Mouse (Mus musculus) heart, embryonic 11.5 days (tissue): ENCODE results near the gene Ankrd13b. TPM values are rescaled to one million over a fixed set of nuclear protein-coding genes. Genes with fewer than 3 reads are reported as not detected.
A peak's percentile ranks its signal among the peaks of the same experiment; 100 is the strongest.

Source experiments
- ATAC-seq: fragments of 200-750 bp; cut with Nextera tagmentation; replicated peaks from 2 replicates; pipeline ENCODE4 v1.8.0; 2017; ENCODE audit warnings: moderate library complexity; ENCODE audit not compliant: insufficient number of reproducible peaks, low FRiP score, low TSS enrichment
- H3K27ac ChIP-seq: fragments of 300-500 bp; sonication (generic); 2 replicates; pipeline ENCODE4 v1.5.1; 2014; ENCODE audit warnings: mild to moderate bottlenecking, low read depth, low read length
- H3K27me3 ChIP-seq: fragments of 300-500 bp; sonication (generic); 2 replicates; pipeline ENCODE4 v1.6.1; 2014; ENCODE audit warnings: mild to moderate bottlenecking, low read length, mixed read lengths; ENCODE audit not compliant: control insufficient read depth, insufficient read depth
- H3K36me3 ChIP-seq: fragments of 300-500 bp; sonication (generic); 2 replicates; pipeline ENCODE4 v1.6.1; 2014; ENCODE audit warnings: mild to moderate bottlenecking, low read length, moderate library complexity, mixed read lengths; ENCODE audit not compliant: control insufficient read depth, insufficient read depth
- H3K4me1 ChIP-seq: fragments of 300-500 bp; sonication (generic); 2 replicates; pipeline ENCODE4 v1.6.1; 2014; ENCODE audit warnings: low read length; ENCODE audit not compliant: control insufficient read depth, insufficient read depth
- H3K4me2 ChIP-seq: fragments of 300-500 bp; sonication (generic); 2 replicates; pipeline ENCODE4 v1.6.1; 2014; ENCODE audit warnings: mild to moderate bottlenecking, moderate library complexity
- H3K4me3 ChIP-seq: fragments of 300-500 bp; sonication (generic); 2 replicates; pipeline ENCODE4 v1.5.1; 2014; ENCODE audit warnings: low read depth, low read length
- H3K9ac ChIP-seq: fragments of 300-500 bp; sonication (generic); 2 replicates; pipeline ENCODE4 v1.6.1; 2014; ENCODE audit warnings: mild to moderate bottlenecking, low read depth, low read length, moderate library complexity
- H3K9me3 ChIP-seq: fragments of 300-500 bp; sonication (generic); replicated peaks from 2 replicates; pipeline ENCODE4 v1.6.1; 2016; ENCODE audit warnings: low read length; ENCODE audit not compliant: control insufficient read depth
- WGBS: fragments of 180-500 bp; shearing (Covaris S2); extraction: QIAGEN DNeasy Blood & Tissue Kit; methylation state at CpG from one replicate; pipeline ENCODE4 v1.1.7; 2014; ENCODE audit not compliant: insufficient replicate concordance; 5-methylcytosine and 5-hydroxymethylcytosine counted together
- polyA plus RNA-seq: library from polyadenylated mRNA; unstranded; fragments of >200 nt; fragmentation: Nextera tagmentation; extraction: Ambion mirVana; gene quantifications from 2 replicates; pipeline ENCODE4 v1.2.1, GENCODE M21; 2014

The Ankrd13b gene
- polyA plus RNA-seq, 1 experiment from 2014 or later: 3.0 TPM

- 83% methylated on average over 5 of the region's 5 CpGs for WGBS
- Histone ChIP-seq H3K9ac (no peak overlapping the region), H3K36me3 (peaks cover 14% of the 10 kb centered on the region), H3K4me1 (peaks cover 42% of the 10 kb centered on the region), H3K4me3 (no peak overlapping the region), H3K27ac (no peak overlapping the region), H3K9me3 (no peaks in the 10 kb centered on the region), H3K4me2 (no peak overlapping the region), H3K27me3 (peaks cover 10% of the 10 kb centered on the region)
- ATAC-seq: no peak
Measured at GRCm38 (mm10) chr11:77511336-77511735, 21.9 kb upstream of the Ankrd13b start.

DNA sequence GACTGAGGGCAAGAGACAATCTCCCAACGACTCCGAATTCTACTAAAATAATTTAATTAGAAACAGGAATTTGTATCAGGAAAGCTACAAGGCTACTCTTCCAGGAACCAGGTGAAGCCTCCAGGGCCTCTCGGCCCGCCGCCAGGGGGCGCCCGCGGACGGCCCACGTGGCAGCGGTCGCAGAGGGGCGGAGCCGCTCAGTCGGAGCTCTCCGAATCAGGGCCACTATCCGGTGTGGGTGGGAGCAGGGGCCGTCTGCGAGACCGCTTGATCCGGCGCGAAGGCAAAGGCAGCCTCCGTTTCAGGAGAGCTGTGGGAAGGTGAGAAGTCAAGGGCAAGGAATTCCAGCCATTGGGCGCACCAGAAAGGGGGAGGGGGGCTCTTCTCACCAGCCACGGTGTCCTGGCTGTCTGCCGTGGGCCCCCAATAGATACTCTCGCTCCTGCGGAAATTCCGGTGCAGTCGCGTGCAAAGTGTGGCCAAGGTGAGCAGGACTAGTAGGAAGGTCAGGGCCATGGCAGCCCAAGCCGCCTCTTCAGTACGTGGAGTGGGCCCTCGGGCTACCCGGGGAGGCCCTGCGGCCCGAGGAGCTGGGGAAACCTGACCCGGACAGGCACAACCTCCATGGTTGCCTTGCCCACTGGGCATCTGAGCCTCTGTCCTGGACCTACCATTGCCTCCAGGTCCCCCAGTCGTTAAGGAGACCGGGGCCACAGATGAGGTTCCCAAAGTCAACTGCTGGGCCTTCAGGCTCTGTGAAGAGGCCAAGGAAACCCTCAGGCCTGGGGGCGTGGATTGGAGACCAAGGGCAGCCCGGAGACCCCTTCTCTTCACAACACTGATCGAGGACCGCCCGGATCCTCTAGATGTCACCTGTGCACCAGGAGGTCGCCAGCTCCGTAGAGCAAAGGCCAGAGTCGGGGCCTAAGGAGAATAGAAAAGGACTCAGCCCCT lies 18.9 kb upstream of the Ankrd13b start:
- no peaks in the 10 kb centered on the region for H3K9me3 ChIP-seq
- 16% methylated on average over 49 of the region's 49 CpGs for WGBS

GRCm38 (mm10) chr11:77507426-77507825 lies 17.9 kb upstream of the Ankrd13b start:
- ATAC-seq: no peak
- H3K4me3 ChIP-seq: no peak overlapping the region
- 76% methylated on average over 4 of the region's 4 CpGs for WGBS
- peaks cover 37% of the 10 kb centered on the region for H3K36me3 ChIP-seq
- peak overlapping the region; percentile 80 for H3K4me2 ChIP-seq
- no peaks in the 10 kb centered on the region for H3K27me3 ChIP-seq
- H3K9ac ChIP-seq: peak overlapping the region; percentile 49; the same call in 1 of the 2 replicates
- no peaks in the 10 kb centered on the region for H3K9me3 ChIP-seq
- H3K4me1 ChIP-seq: peaks cover 16% of the 10 kb centered on the region
- H3K27ac ChIP-seq: no peak overlapping the region

More for the DNA sequence above, 18.9 kb upstream of the Ankrd13b start:
- H3K4me2 ChIP-seq: peak overlapping the region; percentile 80
- H3K27ac ChIP-seq: peak overlapping the region; percentile 46; the same call in 1 of the 2 replicates
- H3K4me3 ChIP-seq: peak overlapping the region; percentile 28
- no peaks in the 10 kb centered on the region for H3K27me3 ChIP-seq
- ATAC-seq: peak; percentile 47
- H3K36me3 ChIP-seq: peaks cover 28% of the 10 kb centered on the region
- peaks cover 17% of the 10 kb centered on the region for H3K4me1 ChIP-seq
- H3K9ac ChIP-seq: peak overlapping the region; percentile 74

DNA sequence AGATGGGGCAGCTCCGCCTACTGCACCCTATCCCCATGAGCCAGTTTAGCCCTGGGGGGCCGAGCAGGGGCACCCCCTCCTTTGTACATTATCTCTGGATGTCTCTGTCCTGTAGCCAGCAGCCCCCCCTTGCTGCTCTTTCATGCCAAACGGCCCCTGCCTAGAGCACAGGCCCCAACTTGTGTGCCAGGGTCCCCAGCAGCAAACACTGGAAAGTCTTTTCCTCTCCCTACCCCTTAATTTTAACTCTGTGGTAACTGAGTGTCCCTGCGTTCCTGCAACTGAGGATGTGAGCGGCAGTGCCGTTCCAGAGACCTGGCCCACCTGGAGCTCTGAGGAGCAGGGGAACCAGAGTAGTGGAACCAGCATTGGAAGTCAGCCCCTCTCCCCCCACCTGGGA lies 17.5 kb upstream of the Ankrd13b start:
- 82% methylated on average over 6 of the region's 6 CpGs for WGBS
- peaks cover 13% of the 10 kb centered on the region for H3K4me1 ChIP-seq
- H3K27ac ChIP-seq: no peak overlapping the region
- H3K4me3 ChIP-seq: no peak overlapping the region
- no peak overlapping the region for H3K9ac ChIP-seq
- no peaks in the 10 kb centered on the region for H3K27me3 ChIP-seq
- no peaks in the 10 kb centered on the region for H3K9me3 ChIP-seq
- no peak for ATAC-seq
- peaks cover 40% of the 10 kb centered on the region for H3K36me3 ChIP-seq
- no peak overlapping the region for H3K4me2 ChIP-seq

DNA sequence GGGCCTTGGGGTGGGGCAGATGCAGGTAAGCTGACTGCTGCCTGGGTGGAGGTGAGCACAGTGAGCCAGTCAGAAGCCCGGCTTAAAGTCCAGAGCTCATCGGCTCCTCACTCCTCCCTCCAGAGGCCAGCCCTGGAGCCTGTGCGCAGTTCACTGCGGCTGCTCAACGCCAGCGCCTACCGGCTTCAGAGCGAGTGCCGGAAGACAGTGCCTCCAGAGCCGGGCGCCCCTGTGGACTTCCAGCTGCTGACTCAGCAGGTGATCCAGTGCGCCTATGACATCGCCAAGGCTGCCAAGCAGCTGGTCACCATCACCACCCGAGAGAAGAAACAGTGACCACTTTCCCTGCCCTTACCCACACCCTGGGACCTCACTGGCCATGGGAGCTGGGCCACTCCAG lies 16.8 kb upstream of the Ankrd13b start:
- H3K9me3 ChIP-seq: no peaks in the 10 kb centered on the region
- peaks cover 13% of the 10 kb centered on the region for H3K4me1 ChIP-seq
- no peak overlapping the region for H3K4me2 ChIP-seq
- no peaks in the 10 kb centered on the region for H3K27me3 ChIP-seq
- no peak overlapping the region for H3K9ac ChIP-seq
- no peak overlapping the region for H3K27ac ChIP-seq
- no peak for ATAC-seq
- no peak overlapping the region for H3K4me3 ChIP-seq
- WGBS: 84% methylated on average over 14 of the region's 14 CpGs
- H3K36me3 ChIP-seq: peaks cover 40% of the 10 kb centered on the region

GRCm38 (mm10) chr11:77505291-77505980 lies 16.0 kb upstream of the Ankrd13b start:
- 84% methylated on average over 22 of the region's 22 CpGs for WGBS
- Histone ChIP-seq H3K27me3 (no peaks in the 10 kb centered on the region), H3K4me3 (no peak overlapping the region), H3K9ac (no peak overlapping the region), H3K27ac (no peak overlapping the region), H3K4me1 (peaks cover 13% of the 10 kb centered on the region), H3K4me2 (no peak overlapping the region), H3K36me3 (peaks cover 43% of the 10 kb centered on the region), H3K9me3 (no peaks in the 10 kb centered on the region)
- no peak for ATAC-seq

DNA sequence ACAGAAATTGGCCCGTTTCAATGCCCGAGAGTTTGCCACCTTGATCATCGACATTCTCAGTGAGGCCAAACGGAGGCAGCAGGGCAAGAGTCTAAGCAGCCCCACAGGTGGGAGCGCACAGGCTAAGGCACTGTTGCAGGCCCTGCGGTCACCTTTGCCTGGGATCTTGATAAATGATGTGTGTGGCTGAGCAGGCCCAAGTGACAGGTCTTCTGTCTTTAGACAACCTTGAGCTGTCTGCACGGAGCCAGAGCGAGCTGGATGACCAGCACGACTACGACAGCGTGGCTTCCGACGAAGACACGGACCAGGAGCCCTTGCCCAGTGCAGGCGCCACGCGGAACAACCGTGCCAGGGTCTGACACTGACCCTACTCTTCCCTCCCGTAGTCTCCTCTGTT lies 14.9 kb upstream of the Ankrd13b start:
- 92% methylated on average over 19 of the region's 19 CpGs for WGBS
- no peaks in the 10 kb centered on the region for H3K9me3 ChIP-seq
- peaks cover 49% of the 10 kb centered on the region for H3K36me3 ChIP-seq
- no peak for ATAC-seq
- H3K4me3 ChIP-seq: no peak overlapping the region
- H3K27me3 ChIP-seq: no peaks in the 10 kb centered on the region
- no peak overlapping the region for H3K4me2 ChIP-seq
- H3K9ac ChIP-seq: no peak overlapping the region
- peaks cover 13% of the 10 kb centered on the region for H3K4me1 ChIP-seq
- H3K27ac ChIP-seq: no peak overlapping the region

GRCm38 (mm10) chr11:77503511-77503910 lies 14.0 kb upstream of the Ankrd13b start:
- Histone ChIP-seq H3K9me3 (no peaks in the 10 kb centered on the region), H3K27me3 (no peaks in the 10 kb centered on the region), H3K4me1 (peaks cover 12% of the 10 kb centered on the region), H3K4me3 (no peak overlapping the region), H3K27ac (no peak overlapping the region), H3K4me2 (no peak overlapping the region), H3K36me3 (peaks cover 47% of the 10 kb centered on the region), H3K9ac (no peak overlapping the region)
- no peak for ATAC-seq
- WGBS: 63% methylated on average over 3 of the region's 3 CpGs
